Mouse (Mus musculus) frontal cortex, adult (tissue): ENCODE measurements at regions not wholly inside any gene's neighbourhood (a gene's known extent, or its start where the extent isn't known, plus 50 kb on each side); places are given as distances from the start of the nearest gene placed in this dataset.
"Not testable (repeated sequence)": the region's sequence is repeated elsewhere in the genome, so short reads cannot be mapped to it uniquely, and the experiment has no call there.

Source experiments
- ATAC-seq: cut with Nextera tagmentation; 2 replicates; pipeline ENCODE4 v1.9.2; 2017; ENCODE audit warnings: mild to moderate bottlenecking, moderate library complexity, mixed read lengths; ENCODE audit not compliant: low TSS enrichment

DNA sequence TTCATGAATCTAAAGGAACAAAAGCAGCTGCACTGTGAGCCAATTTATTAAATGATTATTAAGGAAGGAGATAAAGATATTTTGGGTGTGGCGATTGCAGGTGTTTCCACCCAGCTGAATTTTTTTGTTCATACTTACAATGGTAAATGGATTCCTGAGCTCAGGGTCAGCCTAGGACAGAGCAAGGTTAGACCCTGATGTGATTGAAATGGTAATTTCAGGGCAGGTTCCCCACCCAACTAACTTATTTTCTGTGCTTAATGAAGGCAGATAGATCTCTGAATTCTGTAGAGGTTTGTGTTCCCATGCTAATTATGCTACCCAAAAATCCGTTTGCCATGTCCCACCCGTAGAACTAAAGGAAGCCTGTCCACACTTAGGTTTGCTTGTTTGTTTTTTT is 258.8 kb upstream of the St6gal2 start:
- ATAC-seq, result no peak

DNA sequence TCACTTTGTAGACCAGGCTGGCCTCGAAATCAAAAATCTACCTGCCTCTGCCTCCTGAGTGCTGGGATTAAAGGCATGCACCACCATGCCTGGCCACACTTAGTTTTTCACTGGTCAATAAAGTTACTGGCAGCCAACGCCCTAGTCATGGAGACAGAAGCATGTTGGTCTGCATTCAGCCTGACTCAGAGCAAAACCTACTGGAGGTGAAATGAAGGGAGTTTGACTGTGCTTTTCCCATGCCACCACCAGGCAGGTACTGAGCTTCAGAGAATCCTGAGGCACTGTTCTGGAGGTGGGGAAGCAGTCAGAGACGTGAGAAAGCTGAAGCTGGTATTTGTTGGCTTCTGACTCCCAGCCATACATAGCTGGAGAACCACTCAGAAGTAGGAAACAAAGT is 258.4 kb upstream of the St6gal2 start:
- no peak for ATAC-seq

- ATAC-seq, result no peak
These were observed 238.6 kb upstream of the St6gal2 start for GRCm38 (mm10) chr17:55206585-55206984.

DNA sequence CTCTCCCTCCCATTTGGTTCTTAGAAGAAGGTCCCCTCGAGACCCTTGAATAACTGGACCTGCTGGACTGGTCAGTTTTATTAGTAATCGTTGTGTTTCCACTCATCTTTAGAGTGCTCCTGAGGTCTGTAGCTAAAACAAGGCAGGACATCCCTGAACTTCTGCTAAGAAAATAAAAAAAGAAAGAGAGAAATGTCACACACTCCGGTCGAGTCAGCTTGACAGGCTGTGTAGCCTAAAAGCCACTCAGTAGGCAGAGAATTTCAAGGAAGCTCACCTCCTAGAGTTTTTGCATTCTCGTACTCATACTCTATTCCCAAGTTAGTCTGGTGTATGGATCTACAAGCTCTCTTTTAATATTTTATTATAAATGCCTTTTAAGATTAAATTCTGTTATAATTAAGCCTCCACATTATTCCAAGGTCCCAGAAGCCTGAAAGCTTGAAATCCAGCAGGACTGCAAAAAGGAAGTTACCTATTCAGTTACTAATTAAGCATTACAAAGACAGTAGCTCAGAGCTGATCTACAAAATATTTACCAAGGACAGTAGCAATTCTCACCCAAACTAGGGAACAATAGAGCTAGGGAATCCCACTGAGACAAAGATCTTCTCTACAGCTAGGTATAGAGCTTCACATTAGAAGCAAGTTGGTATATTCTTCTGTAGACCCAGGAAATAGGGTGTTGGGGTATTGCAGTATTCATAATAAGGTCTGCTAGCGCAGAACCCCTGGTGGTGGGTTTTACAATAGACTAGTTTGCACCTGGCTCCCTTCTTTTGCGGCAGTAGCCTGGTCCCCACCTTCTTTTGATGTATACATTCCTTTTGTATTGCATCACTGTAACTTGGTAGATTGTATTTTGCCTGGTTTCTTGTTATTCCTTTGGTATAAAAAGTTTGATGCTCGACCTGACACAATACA is 226.7 kb upstream of the St6gal2 start:
- ATAC-seq, result not testable (repeated sequence)

DNA sequence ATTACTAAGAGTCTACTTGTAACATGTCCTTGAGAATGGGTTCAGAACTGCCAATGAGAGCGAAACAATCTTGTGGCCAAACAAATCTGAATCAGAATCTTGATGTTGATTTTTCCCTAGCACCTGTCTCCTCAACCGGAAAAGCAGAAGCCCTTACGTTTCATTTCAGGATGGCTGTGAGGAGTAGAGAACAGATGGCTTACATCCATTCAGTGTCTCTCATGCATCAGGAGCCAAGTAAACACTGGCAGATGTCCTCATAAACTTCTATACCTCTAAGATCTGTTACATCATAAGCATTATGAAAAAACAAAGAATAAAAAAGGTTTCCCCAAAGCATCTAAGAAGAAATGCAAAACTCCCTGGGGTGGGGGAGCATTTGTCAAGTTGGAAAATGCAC is 221.1 kb upstream of the St6gal2 start:
- peak; percentile 86 for ATAC-seq

DNA sequence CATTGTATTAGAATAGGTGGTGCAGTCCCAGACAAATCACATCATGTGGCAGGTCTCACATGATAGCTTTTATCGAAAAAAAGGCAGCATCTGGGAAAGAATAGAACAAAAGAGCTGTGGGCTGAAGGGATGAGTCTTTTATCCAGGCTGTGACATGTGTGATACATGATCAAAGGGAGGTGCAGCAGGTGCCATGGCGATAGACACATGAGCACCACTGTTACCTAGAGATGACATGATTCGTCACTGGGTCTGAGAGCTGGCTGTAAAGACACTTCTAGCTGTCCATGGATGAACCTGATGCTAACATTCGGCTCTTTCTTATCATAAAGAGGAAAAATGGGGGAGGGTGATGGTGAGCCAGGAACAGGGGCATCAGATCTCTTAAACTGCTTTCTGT is 210.9 kb upstream of the St6gal2 start:
- ATAC-seq, result no peak

- peak; percentile 95 for ATAC-seq
These were observed 182.5 kb upstream of the St6gal2 start for GRCm38 (mm10) chr17:55262638-55263037.

- ATAC-seq, result peak; percentile 78
These were observed 168.6 kb upstream of the St6gal2 start for GRCm38 (mm10) chr17:55276541-55276940.

DNA sequence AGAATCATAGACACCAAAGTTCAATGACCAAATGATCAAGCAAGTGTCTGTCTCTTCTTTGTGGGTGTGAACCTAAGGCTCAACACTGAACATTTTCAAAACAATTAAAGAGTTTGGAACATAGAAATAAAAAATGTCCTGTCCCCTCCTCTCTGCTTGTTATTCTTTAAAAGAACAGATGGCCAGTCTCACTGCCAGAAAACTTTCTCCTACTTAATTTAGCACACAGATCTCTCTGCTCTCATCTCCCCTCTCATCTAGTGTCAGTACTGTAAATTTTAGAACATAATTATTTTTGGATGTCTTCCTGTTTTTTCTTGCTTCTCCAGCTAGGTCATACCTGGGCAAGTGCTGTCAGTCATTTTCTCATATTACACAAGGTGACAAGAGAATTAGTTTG is 163.9 kb upstream of the St6gal2 start:
- ATAC-seq, result peak; percentile 82

DNA sequence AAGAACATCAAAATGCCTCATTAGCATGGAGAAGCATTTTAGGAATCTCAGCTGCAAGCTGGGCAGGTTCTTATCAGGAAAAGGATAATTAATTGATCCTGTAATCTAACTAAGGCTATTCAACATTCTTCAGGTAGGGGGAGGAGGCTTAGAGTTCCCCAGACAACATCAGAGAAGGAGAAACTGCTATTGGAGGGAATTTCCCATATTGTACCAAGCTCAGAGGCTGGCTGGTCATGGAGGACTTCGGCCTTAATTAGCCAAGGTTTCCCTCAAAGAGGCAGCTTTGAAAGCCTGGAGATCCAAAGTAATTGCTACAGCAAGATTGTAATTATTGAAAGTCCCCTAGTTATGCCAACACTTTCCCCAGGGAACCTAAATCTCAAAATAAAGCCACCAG is 156.6 kb upstream of the St6gal2 start:
- no peak for ATAC-seq

- peak; percentile 92 for ATAC-seq
These were observed 152.5 kb upstream of the St6gal2 start for GRCm38 (mm10) chr17:55292656-55293055.

- ATAC-seq, result peak; percentile 69
These were observed 148.5 kb upstream of the St6gal2 start for GRCm38 (mm10) chr17:55296701-55297100.

- peak; percentile 97 for ATAC-seq
These were observed 146.3 kb upstream of the St6gal2 start for GRCm38 (mm10) chr17:55298852-55299251.

- ATAC-seq, result no peak
These were observed 124.2 kb upstream of the St6gal2 start for GRCm38 (mm10) chr17:55320959-55321358.

GRCm38 (mm10) chr17:55359305-55359704 is 85.9 kb upstream of the St6gal2 start:
- no peak for ATAC-seq

GRCm38 (mm10) chr17:55367064-55367463 is 78.1 kb upstream of the St6gal2 start:
- ATAC-seq, result 0 out of 2 replicates have a peak, but pooled peaks have one; percentile 9

DNA sequence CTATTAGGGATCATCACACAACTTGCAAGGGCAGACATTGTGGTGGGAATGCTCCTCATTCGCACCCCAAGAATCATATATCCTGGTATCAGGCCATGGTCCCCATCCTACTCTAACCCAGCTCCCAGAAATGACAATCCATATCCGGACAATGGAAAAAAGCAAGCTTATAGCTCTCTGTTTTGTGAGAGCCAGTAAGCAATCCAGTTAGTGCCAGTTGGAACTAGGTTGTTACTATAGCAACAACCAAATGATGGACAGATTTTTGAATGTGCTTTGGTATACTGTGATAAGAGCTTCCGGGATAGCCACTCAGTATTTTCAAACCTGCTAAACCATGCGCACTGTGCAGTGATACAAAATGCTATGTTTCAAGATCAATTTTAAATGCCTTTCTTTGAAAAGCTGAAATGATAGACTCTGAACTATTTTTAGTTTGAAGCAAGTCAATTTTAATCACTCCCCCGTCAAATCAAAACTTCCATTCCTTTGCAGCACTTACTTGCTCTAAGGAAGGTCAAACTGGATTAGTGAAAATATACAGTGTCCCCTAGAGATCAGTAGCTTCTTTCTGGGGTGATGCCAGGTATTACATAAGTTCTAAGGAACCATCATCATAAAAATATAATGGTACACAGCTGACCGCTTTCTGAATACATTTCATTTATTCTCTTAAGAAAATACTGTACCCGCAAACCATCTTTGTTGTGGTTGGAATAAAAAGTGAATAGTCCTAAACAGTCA is 77.5 kb upstream of the St6gal2 start:
- peak; percentile 99 for ATAC-seq
